Mouse (Mus musculus) limb, embryonic 13.5 days (tissue): ENCODE measurements around the gene Cldn15. TPM values are rescaled to one million over a fixed set of nuclear protein-coding genes. Genes with fewer than 3 reads are reported as not detected.
A peak's percentile ranks its signal among the peaks of the same experiment; 100 is the strongest.

ENCODE experiments used
- ATAC-seq: fragments of 200-750 bp; cut with Nextera tagmentation; 2 replicates; pipeline ENCODE4 v1.8.0; 2017; ENCODE audit warnings: low read depth, moderate number of reproducible peaks, moderate TSS enrichment; ENCODE audit not compliant: low FRiP score
- H3K27ac ChIP-seq: fragments of 300-500 bp; sonication (generic); 2 replicates; pipeline ENCODE4 v1.5.1; 2015; ENCODE audit warnings: inconsistent platforms, mild to moderate bottlenecking, moderate library complexity
- H3K27me3 ChIP-seq: fragments of 300-500 bp; sonication (generic); 2 replicates; pipeline ENCODE4 v1.6.1; 2015; ENCODE audit warnings: mild to moderate bottlenecking, inconsistent platforms
- H3K36me3 ChIP-seq: fragments of 300-500 bp; sonication (generic); 2 replicates; pipeline ENCODE4 v1.6.1; 2015; ENCODE audit warnings: inconsistent platforms, mild to moderate bottlenecking, moderate library complexity
- H3K4me1 ChIP-seq: fragments of 300-500 bp; sonication (generic); 2 replicates; pipeline ENCODE4 v1.6.1; 2015; ENCODE audit warnings: inconsistent platforms
- H3K4me2 ChIP-seq: fragments of 300-500 bp; sonication (generic); replicated peaks from 2 replicates; pipeline ENCODE4 v1.6.1; 2015; ENCODE audit warnings: inconsistent platforms, mild to moderate bottlenecking, moderate library complexity
- H3K4me3 ChIP-seq: fragments of 300-500 bp; sonication (generic); 2 replicates; pipeline ENCODE4 v1.5.1; 2015; ENCODE audit warnings: moderate library complexity, mild to moderate bottlenecking, inconsistent platforms
- H3K9ac ChIP-seq: fragments of 300-500 bp; sonication (generic); 2 replicates; pipeline ENCODE4 v1.6.1; 2015; ENCODE audit warnings: mild to moderate bottlenecking, inconsistent platforms
- H3K9me3 ChIP-seq: fragments of 300-500 bp; sonication (generic); 2 replicates; pipeline ENCODE4 v1.6.1; 2016; ENCODE audit warnings: inconsistent platforms
- WGBS: fragments of 180-500 bp; shearing (Covaris S2); methylation state at CpG from one replicate; pipeline ENCODE4 v1.1.7; 2015; 5-methylcytosine and 5-hydroxymethylcytosine counted together
- polyA plus RNA-seq: library from polyadenylated mRNA; unstranded; fragments of >200 nt; fragmentation: Nextera tagmentation; extraction: Ambion mirVana; gene quantifications from 2 replicates; pipeline ENCODE4 v1.2.1, GENCODE M21; 2015

Gene Cldn15
- polyA plus RNA-seq, 1 experiment from 2014 or later, result 0.10 TPM

GRCm38 (mm10) chr5:136953015-136953414, 13.4 kb upstream of the Cldn15 start, which contains the start of gene Fis1:
Fis1 (plus strand) TSS chr5:136953275.
- Histone ChIP-seq H3K9ac (peak within 1 kb of the TSS; percentile 77), H3K36me3 (peaks cover 10% of the 10 kb centered on the region), H3K4me2 (peak within 1 kb of the TSS; percentile 75), H3K27me3 (no peaks in the 10 kb centered on the region), H3K4me1 (peaks cover 14% of the 10 kb centered on the region), H3K9me3 (no peaks in the 10 kb centered on the region), H3K4me3 (peak within 1 kb of the TSS; percentile 65), H3K27ac (peak within 1 kb of the TSS; percentile 12)
- peak; percentile 99 for ATAC-seq
- WGBS, result under 1% methylated on average over 23 of the region's 23 CpGs

DNA sequence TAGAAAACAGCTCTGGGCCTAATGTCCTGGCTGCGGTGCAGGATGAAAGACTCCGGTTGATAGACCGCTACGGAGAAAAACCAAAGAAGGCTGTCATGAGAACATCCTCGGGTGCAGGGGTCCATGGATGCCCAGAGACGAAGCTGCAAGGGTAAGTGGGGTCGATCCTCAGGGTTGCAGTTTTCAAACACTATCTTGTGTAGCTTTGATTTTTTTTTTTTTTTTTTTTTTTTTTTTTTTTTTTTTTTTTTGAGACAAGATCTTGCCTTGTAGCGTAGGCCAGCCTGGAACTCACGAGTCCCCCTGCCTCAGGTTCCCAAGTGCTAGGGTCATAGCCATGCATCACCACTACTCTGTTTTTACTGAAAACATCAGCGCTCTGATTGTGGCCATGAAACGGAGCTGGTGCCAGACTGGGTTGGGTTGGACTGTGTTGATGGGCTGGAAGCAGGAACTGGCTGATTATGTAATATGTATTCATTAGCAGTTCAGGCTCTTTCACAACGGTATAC, 12.9 kb upstream of the Cldn15 start:
- peak overlapping the region; percentile 75 for H3K4me2 ChIP-seq
- peak overlapping the region; percentile 12 for H3K27ac ChIP-seq
- ATAC-seq, result peak; percentile 21; the same call in 1 of the 2 replicates
- H3K9me3 ChIP-seq, result no peaks in the 10 kb centered on the region
- H3K4me3 ChIP-seq, result peak overlapping the region; percentile 65
- peaks cover 10% of the 10 kb centered on the region for H3K36me3 ChIP-seq
- 2% methylated on average over 12 of the region's 12 CpGs for WGBS
- H3K27me3 ChIP-seq, result no peaks in the 10 kb centered on the region
- H3K4me1 ChIP-seq, result peaks cover 14% of the 10 kb centered on the region
- peak overlapping the region; percentile 77 for H3K9ac ChIP-seq

- no peak overlapping the region for H3K4me2 ChIP-seq
- no peaks in the 10 kb centered on the region for H3K9me3 ChIP-seq
- no peak overlapping the region for H3K9ac ChIP-seq
- no peak overlapping the region for H3K27ac ChIP-seq
- no peak for ATAC-seq
- peaks cover 14% of the 10 kb centered on the region for H3K36me3 ChIP-seq
- H3K4me1 ChIP-seq, result peaks cover 14% of the 10 kb centered on the region
- no peaks in the 10 kb centered on the region for H3K27me3 ChIP-seq
- H3K4me3 ChIP-seq, result no peak overlapping the region
- 84% methylated on average over 4 of the region's 4 CpGs for WGBS
Measured at GRCm38 (mm10) chr5:136955622-136956021, 10.8 kb upstream of the Cldn15 start.

DNA sequence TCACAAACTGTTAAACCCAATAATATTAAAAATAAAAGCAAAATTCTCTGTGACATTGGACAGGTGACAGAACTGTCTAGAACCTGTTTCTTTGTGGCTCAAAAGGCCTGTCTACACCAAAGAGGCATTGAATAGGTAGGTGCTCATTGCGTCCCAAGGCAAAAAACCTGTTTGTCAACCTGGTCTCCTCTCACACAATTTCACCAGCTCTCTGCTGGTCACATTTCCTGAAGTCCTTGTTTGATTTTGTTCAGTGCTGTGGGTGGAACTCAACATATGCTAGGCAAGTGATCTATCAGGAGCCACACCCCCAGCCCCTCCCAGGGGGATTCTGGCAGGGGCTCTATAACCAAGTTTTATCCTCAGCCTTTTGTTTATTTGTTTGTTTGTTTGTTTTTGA, 9.2 kb upstream of the Cldn15 start:
- Histone ChIP-seq H3K4me3 (no peak overlapping the region), H3K4me2 (no peak overlapping the region), H3K9ac (no peak overlapping the region), H3K27me3 (no peaks in the 10 kb centered on the region), H3K4me1 (peaks cover 20% of the 10 kb centered on the region), H3K27ac (no peak overlapping the region), H3K9me3 (no peaks in the 10 kb centered on the region), H3K36me3 (peaks cover 14% of the 10 kb centered on the region)
- WGBS, result 92% methylated on average over 1 of the region's 1 CpGs
- ATAC-seq, result no peak

GRCm38 (mm10) chr5:136958991-136959605, 7.3 kb upstream of the Cldn15 start:
- ATAC-seq, result no peak
- peaks cover 25% of the 10 kb centered on the region for H3K36me3 ChIP-seq
- H3K4me2 ChIP-seq, result no peak overlapping the region
- no peak overlapping the region for H3K27ac ChIP-seq
- no peaks in the 10 kb centered on the region for H3K9me3 ChIP-seq
- no peak overlapping the region for H3K4me3 ChIP-seq
- H3K9ac ChIP-seq, result no peak overlapping the region
- WGBS, result 73% methylated on average over 5 of the region's 5 CpGs
- H3K27me3 ChIP-seq, result no peaks in the 10 kb centered on the region
- H3K4me1 ChIP-seq, result peaks cover 23% of the 10 kb centered on the region

DNA sequence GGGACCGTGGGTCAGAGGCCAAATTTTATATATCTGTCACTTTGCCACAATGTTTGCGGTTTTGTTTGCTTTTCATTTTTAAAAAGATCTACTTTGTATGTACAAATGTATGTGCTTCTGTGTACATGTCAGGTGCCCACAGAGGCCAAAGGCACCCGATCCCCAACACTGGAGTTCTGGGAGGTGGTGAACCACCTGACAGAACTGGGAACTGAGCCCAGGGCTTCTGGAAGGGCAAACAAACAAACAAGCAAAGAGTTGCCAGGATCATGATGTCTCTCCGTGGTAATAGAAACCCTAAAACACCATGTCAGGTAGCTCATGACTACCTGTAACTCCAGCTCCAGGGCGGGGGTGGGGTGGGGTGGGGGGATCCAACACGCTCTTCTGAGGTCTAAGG, 6.4 kb upstream of the Cldn15 start:
- 94% methylated on average over 6 of the region's 6 CpGs for WGBS
- Histone ChIP-seq H3K4me3 (no peak overlapping the region), H3K27me3 (no peaks in the 10 kb centered on the region), H3K9ac (no peak overlapping the region), H3K4me1 (peaks cover 13% of the 10 kb centered on the region), H3K4me2 (no peak overlapping the region), H3K9me3 (no peaks in the 10 kb centered on the region), H3K36me3 (peaks cover 35% of the 10 kb centered on the region), H3K27ac (no peak overlapping the region)
- ATAC-seq, result no peak

- Histone ChIP-seq H3K27ac (peak overlapping the region; percentile 73; the same call in 1 of the 2 replicates), H3K4me1 (peaks cover 20% of the 10 kb centered on the region)
Measured at GRCm38 (mm10) chr5:136961334-136961982, 5.0 kb upstream of the Cldn15 start.

GRCm38 (mm10) chr5:136961983-136962461, 4.4 kb upstream of the Cldn15 start:
- peak overlapping the region; percentile 59 for H3K4me3 ChIP-seq
- peak overlapping the region; percentile 83 for H3K4me2 ChIP-seq
- peak; percentile 94 for ATAC-seq
- no peaks in the 10 kb centered on the region for H3K9me3 ChIP-seq
- peak overlapping the region; percentile 73 for H3K27ac ChIP-seq
- 1% methylated on average over 20 of the region's 20 CpGs for WGBS
- H3K36me3 ChIP-seq, result peaks cover 50% of the 10 kb centered on the region
- peaks cover 22% of the 10 kb centered on the region for H3K4me1 ChIP-seq
- peak overlapping the region; percentile 84 for H3K9ac ChIP-seq
- H3K27me3 ChIP-seq, result no peaks in the 10 kb centered on the region

More at GRCm38 (mm10) chr5:136961334-136961982, 5.0 kb upstream of the Cldn15 start:
- 29% methylated on average over 5 of the region's 5 CpGs for WGBS
- Histone ChIP-seq H3K4me3 (peak overlapping the region; percentile 59), H3K9ac (peak overlapping the region; percentile 84), H3K27me3 (no peaks in the 10 kb centered on the region), H3K9me3 (no peaks in the 10 kb centered on the region), H3K4me2 (peak overlapping the region; percentile 83), H3K36me3 (peaks cover 49% of the 10 kb centered on the region)
- ATAC-seq, result peak; percentile 44; the same call in 1 of the 2 replicates

GRCm38 (mm10) chr5:136962501-136962900, 3.9 kb upstream of the Cldn15 start:
- peaks cover 46% of the 10 kb centered on the region for H3K36me3 ChIP-seq
- H3K4me1 ChIP-seq, result peaks cover 22% of the 10 kb centered on the region
- H3K27ac ChIP-seq, result peak overlapping the region; percentile 73; the same call in 1 of the 2 replicates
- peak overlapping the region; percentile 84 for H3K9ac ChIP-seq
- peak overlapping the region; percentile 59 for H3K4me3 ChIP-seq
- ATAC-seq, result peak; percentile 59; the same call in 1 of the 2 replicates
- H3K27me3 ChIP-seq, result no peaks in the 10 kb centered on the region
- H3K4me2 ChIP-seq, result peak overlapping the region; percentile 83
- H3K9me3 ChIP-seq, result no peaks in the 10 kb centered on the region
- 1% methylated on average over 10 of the region's 10 CpGs for WGBS

- H3K4me1 ChIP-seq, result peaks cover 22% of the 10 kb centered on the region
- H3K27me3 ChIP-seq, result no peaks in the 10 kb centered on the region
- peak overlapping the region; percentile 84 for H3K9ac ChIP-seq
- H3K4me3 ChIP-seq, result peak overlapping the region; percentile 59
- ATAC-seq, result no peak
- peak overlapping the region; percentile 83 for H3K4me2 ChIP-seq
- no peaks in the 10 kb centered on the region for H3K9me3 ChIP-seq
- 72% methylated on average over 8 of the region's 8 CpGs for WGBS
- H3K27ac ChIP-seq, result no peak overlapping the region; the same call in 1 of the 2 replicates
- H3K36me3 ChIP-seq, result peaks cover 46% of the 10 kb centered on the region
Measured at GRCm38 (mm10) chr5:136962966-136963540, 3.4 kb upstream of the Cldn15 start.

DNA sequence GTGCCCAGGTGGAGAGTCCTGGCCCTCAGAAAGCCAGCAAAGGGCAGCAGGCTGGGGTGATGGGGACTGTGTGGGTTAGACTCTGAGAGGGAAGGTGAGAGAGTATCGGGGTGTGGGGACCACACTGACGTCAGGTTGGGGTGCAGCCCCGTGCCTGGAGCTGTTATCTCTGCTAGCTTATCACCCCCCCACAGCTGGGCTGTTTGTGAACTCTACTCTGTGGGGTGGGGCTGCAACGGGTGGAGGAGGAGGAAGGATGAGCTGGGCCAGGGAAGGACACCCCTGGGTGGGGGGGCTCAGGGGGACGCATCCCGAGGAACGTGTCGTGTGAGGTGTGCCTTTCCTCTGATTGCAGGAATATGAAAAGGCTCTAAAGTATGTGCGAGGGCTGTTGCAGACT, 1.2 kb upstream of the Cldn15 start:
- Histone ChIP-seq H3K4me2 (no peak overlapping the region), H3K27ac (no peak overlapping the region), H3K9me3 (no peaks in the 10 kb centered on the region), H3K36me3 (peaks cover 45% of the 10 kb centered on the region), H3K27me3 (no peaks in the 10 kb centered on the region), H3K9ac (no peak overlapping the region), H3K4me3 (no peak overlapping the region), H3K4me1 (peaks cover 22% of the 10 kb centered on the region)
- ATAC-seq, result no peak
- WGBS, result 88% methylated on average over 9 of the region's 9 CpGs

DNA sequence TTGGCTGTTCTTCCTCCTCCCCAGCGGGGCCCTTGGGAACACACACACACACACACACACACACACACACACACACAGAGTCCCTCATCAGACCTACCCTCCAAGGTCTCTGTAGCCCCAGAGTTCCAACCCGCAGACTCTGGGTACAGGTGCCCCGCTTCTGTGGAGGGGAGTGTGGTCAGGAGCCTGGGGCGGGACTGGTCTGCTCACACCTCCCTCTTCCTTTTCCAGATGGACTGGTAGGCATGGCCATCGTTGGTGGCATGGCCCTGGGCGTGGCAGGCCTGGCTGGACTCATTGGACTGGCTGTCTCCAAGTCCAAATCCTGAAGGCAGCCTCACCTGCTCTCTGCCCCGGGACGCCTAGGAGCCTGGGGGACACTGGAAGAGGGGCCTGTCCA, 730 bp upstream of the Cldn15 start:
- no peaks in the 10 kb centered on the region for H3K9me3 ChIP-seq
- no peak overlapping the region for H3K4me3 ChIP-seq
- H3K4me1 ChIP-seq, result peaks cover 22% of the 10 kb centered on the region
- H3K27me3 ChIP-seq, result no peaks in the 10 kb centered on the region
- H3K36me3 ChIP-seq, result peaks cover 45% of the 10 kb centered on the region
- H3K4me2 ChIP-seq, result no peak overlapping the region
- no peak for ATAC-seq
- WGBS, result 92% methylated on average over 8 of the region's 8 CpGs
- H3K27ac ChIP-seq, result 0 out of 2 replicates have a peak overlapping the region, but pooled peaks have one; percentile 22
- no peak overlapping the region for H3K9ac ChIP-seq
